Mouse (Mus musculus) embryonic fibroblast, embryonic 13.5 days (primary cell): ENCODE results near the gene Nav2. TPM values are rescaled to one million over a fixed set of nuclear protein-coding genes. Genes with fewer than 3 reads are reported as not detected.

Experiments
- H3K27ac ChIP-seq: 2 replicates; pipeline ENCODE4 v1.5.1; 2012; ENCODE audit warnings: low read length, control low read depth, inconsistent platforms; ENCODE audit not compliant: insufficient read depth
- H3K4me1 ChIP-seq: 2 replicates; pipeline ENCODE4 v1.6.1; 2011; ENCODE audit warnings: low read length; ENCODE audit not compliant: control insufficient read depth, insufficient read depth
- H3K4me3 ChIP-seq: 2 replicates; pipeline ENCODE4 v1.5.1; 2011; ENCODE audit warnings: mild to moderate bottlenecking, control low read depth, low read length; ENCODE audit not compliant: insufficient read depth
- CTCF ChIP-seq: IDR thresholded peaks from 2 replicates; pipeline ENCODE4 v1.5.1; 2011; ENCODE audit warnings: mild to moderate bottlenecking, control low read depth, low read length, moderate library complexity, borderline replicate concordance; ENCODE audit not compliant: insufficient read depth
- POLR2A ChIP-seq: IDR thresholded peaks from 2 replicates; pipeline ENCODE4 v1.6.1; 2011; ENCODE audit warnings: low read depth, mild to moderate bottlenecking, control low read depth, low read length, moderate library complexity
- polyA plus RNA-seq: library from polyadenylated mRNA; stranded (reverse); fragments of >200 nt; gene quantifications from 2 replicates; pipeline ENCODE4 v1.2.4, GENCODE M21; 2011; ENCODE audit warnings: low read depth; ENCODE audit not compliant: missing spikeins, insufficient read length

Nav2 gene
- polyA plus RNA-seq, 1 experiment: 18.7 TPM

GRCm38 (mm10) chr7:49640709-49641305 lies 732.3 kb downstream of the Nav2 start:
- TF ChIP-seq CTCF (no peak), POLR2A (no peak)

More at GRCm38 (mm10) chr7:49640709-49641305, 732.3 kb downstream of the Nav2 start:
- Histone ChIP-seq H3K27ac (no peak overlapping the region), H3K4me3 (no peak overlapping the region), H3K4me1 (no peaks in the 10 kb centered on the region)

Other genes starting within 250 kb of the Nav2 start
- 28.1 and 28.6 TPM in 2 replicates for gene Zdhhc13, start 119.7 kb upstream of the Nav2 start, polyA plus RNA-seq
- not detected in 2 replicates for gene Csrp3, start 60.7 kb upstream of the Nav2 start, polyA plus RNA-seq
- 14.8 and 15.5 TPM in 2 replicates for gene E2f8, start 27.1 kb upstream of the Nav2 start, polyA plus RNA-seq